Mouse (Mus musculus) intestine, embryonic 16.5 days (tissue): ENCODE measurements around the gene Pdk2. TPM values are rescaled to one million over a fixed set of nuclear protein-coding genes. Genes with fewer than 3 reads are reported as not detected.

Experiments
- ATAC-seq: fragments of 200-750 bp; cut with Nextera tagmentation; 2 replicates; pipeline ENCODE4 v1.8.0; 2017; ENCODE audit warnings: moderate TSS enrichment, moderate library complexity
- H3K27ac ChIP-seq: fragments of 300-500 bp; sonication (generic); 2 replicates; pipeline ENCODE4 v1.5.1; 2014; ENCODE audit warnings: mild to moderate bottlenecking, low read length
- H3K27me3 ChIP-seq: fragments of 300-500 bp; sonication (generic); replicated peaks from 2 replicates; pipeline ENCODE4 v1.6.1; 2014; ENCODE audit warnings: low read length, control low read depth, mixed read lengths; ENCODE audit not compliant: control insufficient read depth, insufficient read depth
- H3K36me3 ChIP-seq: fragments of 300-500 bp; sonication (generic); 2 replicates; pipeline ENCODE4 v1.6.1; 2014; ENCODE audit warnings: low read length, control low read depth; ENCODE audit not compliant: control insufficient read depth, insufficient read depth
- H3K4me1 ChIP-seq: fragments of 300-500 bp; sonication (generic); 2 replicates; pipeline ENCODE4 v1.6.1; 2014; ENCODE audit warnings: low read length, control low read depth, mixed read lengths; ENCODE audit not compliant: control insufficient read depth, insufficient read depth
- H3K4me2 ChIP-seq: fragments of 300-500 bp; sonication (generic); 2 replicates; pipeline ENCODE4 v1.6.1; 2014; ENCODE audit warnings: low read depth, low read length, control low read depth
- H3K4me3 ChIP-seq: fragments of 300-500 bp; sonication (generic); 2 replicates; pipeline ENCODE4 v1.5.1; 2014; ENCODE audit warnings: mild to moderate bottlenecking, low read length
- H3K9ac ChIP-seq: fragments of 300-500 bp; sonication (generic); 2 replicates; pipeline ENCODE4 v1.6.1; 2014; ENCODE audit warnings: low read depth, low read length
- H3K9me3 ChIP-seq: fragments of 300-500 bp; sonication (generic); 2 replicates; pipeline ENCODE4 v1.6.1; 2016; ENCODE audit warnings: low read length, control low read depth; ENCODE audit not compliant: control insufficient read depth
- WGBS: fragments of 180-500 bp; shearing (Covaris S2); extraction: QIAGEN DNeasy Blood & Tissue Kit; methylation state at CpG from one replicate; pipeline ENCODE4 v1.1.7; 2014; 5-methylcytosine and 5-hydroxymethylcytosine counted together
- polyA plus RNA-seq: library from polyadenylated mRNA; unstranded; fragments of >200 nt; fragmentation: Nextera tagmentation; extraction: Ambion mirVana; gene quantifications from 2 replicates; pipeline ENCODE4 v1.2.1, GENCODE M21; 2015

Pdk2 gene
- polyA plus RNA-seq, 1 experiment from 2014 or later, result 42.2 TPM

GRCm38 (mm10) chr11:94994208-94994814, 46.8 kb downstream of the Pdk2 start:
- no peaks in the 10 kb centered on the region for H3K9me3 ChIP-seq
- H3K27ac ChIP-seq, result no peak overlapping the region
- H3K4me2 ChIP-seq, result peak overlapping the region; percentile 97
- H3K27me3 ChIP-seq, result no peaks in the 10 kb centered on the region
- no peak for ATAC-seq
- peak overlapping the region; percentile 87 for H3K4me3 ChIP-seq
- H3K36me3 ChIP-seq, result 0 out of 2 replicates have a peak, but pooled peaks cover 4% of the 10 kb centered on the region
- peaks cover 65% of the 10 kb centered on the region for H3K4me1 ChIP-seq
- WGBS, result 46% methylated on average over 10 of the region's 10 CpGs
- peak overlapping the region; percentile 89 for H3K9ac ChIP-seq

- peak overlapping the region; percentile 97 for H3K4me2 ChIP-seq
- peak; percentile 36 for ATAC-seq
- H3K4me3 ChIP-seq, result peak overlapping the region; percentile 87
- H3K27me3 ChIP-seq, result no peaks in the 10 kb centered on the region
- no peaks in the 10 kb centered on the region for H3K9me3 ChIP-seq
- peaks cover 69% of the 10 kb centered on the region for H3K4me1 ChIP-seq
- under 1% methylated on average over 22 of the region's 22 CpGs for WGBS
- peak overlapping the region; percentile 71 for H3K27ac ChIP-seq
- peak overlapping the region; percentile 89 for H3K9ac ChIP-seq
- no peaks in the 10 kb centered on the region for H3K36me3 ChIP-seq
Observed at GRCm38 (mm10) chr11:94992754-94993606, 48.2 kb downstream of the Pdk2 start.

- H3K9me3 ChIP-seq, result no peaks in the 10 kb centered on the region
- no peaks in the 10 kb centered on the region for H3K27me3 ChIP-seq
- no peaks in the 10 kb centered on the region for H3K36me3 ChIP-seq
- no peak for ATAC-seq
- H3K4me1 ChIP-seq, result peaks cover 65% of the 10 kb centered on the region
- H3K9ac ChIP-seq, result peak overlapping the region; percentile 89
- H3K4me3 ChIP-seq, result peak overlapping the region; percentile 87
- WGBS, result 2% methylated on average over 20 of the region's 20 CpGs
- peak overlapping the region; percentile 97 for H3K4me2 ChIP-seq
- peak overlapping the region; percentile 66 for H3K27ac ChIP-seq
Observed at GRCm38 (mm10) chr11:94992480-94992753, 48.7 kb downstream of the Pdk2 start.

GRCm38 (mm10) chr11:94991641-94992479, 49.3 kb downstream of the Pdk2 start:
- Histone ChIP-seq H3K36me3 (no peaks in the 10 kb centered on the region), H3K9ac (peak overlapping the region; percentile 89), H3K4me1 (peaks cover 65% of the 10 kb centered on the region), H3K27me3 (no peaks in the 10 kb centered on the region), H3K27ac (peak overlapping the region; percentile 95), H3K4me3 (peak overlapping the region; percentile 87), H3K4me2 (peak overlapping the region; percentile 97), H3K9me3 (no peaks in the 10 kb centered on the region)
- peak; percentile 1; the same call in 1 of the 2 replicates for ATAC-seq
- under 1% methylated on average over 99 of the region's 99 CpGs for WGBS

GRCm38 (mm10) chr11:94990749-94991577, 50.2 kb downstream of the Pdk2 start, which contains the start of gene Ppp1r9b:
Ppp1r9b (plus strand) TSS chr11:94991035.
- Histone ChIP-seq H3K4me1 (peaks cover 63% of the 10 kb centered on the region), H3K4me2 (peak within 1 kb of the TSS; percentile 97), H3K4me3 (peak within 1 kb of the TSS; percentile 87), H3K9ac (peak within 1 kb of the TSS; percentile 89), H3K9me3 (no peaks in the 10 kb centered on the region), H3K36me3 (no peaks in the 10 kb centered on the region), H3K27me3 (no peaks in the 10 kb centered on the region), H3K27ac (peak within 1 kb of the TSS; percentile 95)
- peak; percentile 83 for ATAC-seq
- WGBS, result under 1% methylated on average over 66 of the region's 69 CpGs

- peak overlapping the region; percentile 97 for H3K4me2 ChIP-seq
- no peaks in the 10 kb centered on the region for H3K9me3 ChIP-seq
- H3K9ac ChIP-seq, result peak overlapping the region; percentile 89
- H3K4me3 ChIP-seq, result peak overlapping the region; percentile 87
- no peaks in the 10 kb centered on the region for H3K27me3 ChIP-seq
- H3K27ac ChIP-seq, result peak overlapping the region; percentile 95
- no peaks in the 10 kb centered on the region for H3K36me3 ChIP-seq
- peaks cover 56% of the 10 kb centered on the region for H3K4me1 ChIP-seq
- ATAC-seq, result no peak
- 48% methylated on average over 6 of the region's 6 CpGs for WGBS
Observed at GRCm38 (mm10) chr11:94990102-94990748, 50.9 kb downstream of the Pdk2 start.

- Histone ChIP-seq H3K4me2 (peak overlapping the region; percentile 97), H3K27ac (peak overlapping the region; percentile 95), H3K4me3 (peak overlapping the region; percentile 87), H3K27me3 (no peaks in the 10 kb centered on the region), H3K4me1 (peaks cover 50% of the 10 kb centered on the region), H3K9me3 (no peaks in the 10 kb centered on the region), H3K9ac (peak overlapping the region; percentile 89), H3K36me3 (no peaks in the 10 kb centered on the region)
- 1% methylated on average over 12 of the region's 12 CpGs for WGBS
- peak; percentile 58 for ATAC-seq
Observed at GRCm38 (mm10) chr11:94989562-94990017, 51.6 kb downstream of the Pdk2 start.

- H3K4me2 ChIP-seq, result peak overlapping the region; percentile 97
- 19% methylated on average over 10 of the region's 10 CpGs for WGBS
- H3K4me3 ChIP-seq, result peak overlapping the region; percentile 87
- H3K9ac ChIP-seq, result peak overlapping the region; percentile 89
- peak overlapping the region; percentile 95 for H3K27ac ChIP-seq
- no peaks in the 10 kb centered on the region for H3K27me3 ChIP-seq
- no peaks in the 10 kb centered on the region for H3K36me3 ChIP-seq
- no peaks in the 10 kb centered on the region for H3K9me3 ChIP-seq
- ATAC-seq, result no peak
- H3K4me1 ChIP-seq, result peaks cover 44% of the 10 kb centered on the region
Observed at GRCm38 (mm10) chr11:94988780-94989561, 52.2 kb downstream of the Pdk2 start.
